Mouse (Mus musculus) macrophage (primary cell): ENCODE results near the gene Gm10974. TPM values are rescaled to one million over a fixed set of nuclear protein-coding genes. Genes with fewer than 3 reads are reported as not detected.

ENCODE experiments used
- polyA plus RNA-seq: library from polyadenylated mRNA; stranded (reverse); fragments of 250-400 nt; gene quantifications from 3 replicates; pipeline ENCODE4 v1.2.4, GENCODE M21; 2018; ENCODE audit warnings: inconsistent platforms

Gene Gm10974
- polyA plus RNA-seq, 1 experiment from 2014 or later: not detected

Other genes with a start within 250 kb of the Gm10974 start
- 12.7 to 23.3 TPM (median 13.9 TPM) in 3 replicates for gene Lrrk1, start 22.4 kb downstream of the Gm10974 start, polyA plus RNA-seq
- gene Aldh1a3, start 61.6 kb downstream of the Gm10974 start, polyA plus RNA-seq: not detected in 3 replicates